Mouse (Mus musculus) erythroblast, embryonic 14.5 days (primary cell): ENCODE results near the gene Fbxo24.

ENCODE experiments used
- GATA1 ChIP-seq: IDR thresholded peaks from 2 replicates; pipeline ENCODE4 v1.6.1; 2012; ENCODE audit warnings: low read length, inconsistent platforms, mixed read lengths
- TAL1 ChIP-seq: IDR thresholded peaks from 3 replicates; pipeline ENCODE4 v1.6.1; 2012; ENCODE audit warnings: low read length, inconsistent platforms, mixed read lengths

- TF ChIP-seq GATA1, result no peak
- no peak for TF ChIP-seq TAL1
These were observed at the start of gene Fbxo24, which contains the start of the genes Lrch4 and Gm20605 for GRCm38 (mm10) chr5:137628498-137629305.
